Mouse (Mus musculus) CH12.LX (cell line): ENCODE data around the gene Mroh8. TPM values are rescaled to one million over a fixed set of nuclear protein-coding genes. Genes with fewer than 3 reads are reported as not detected.

Experiments
- DNase-seq: peaks from one replicate; pipeline ENCODE4 v3.0.0-alpha.2; 2013; ENCODE audit errors: extremely low read depth
- H3K27ac ChIP-seq: 2 replicates; pipeline ENCODE4 v1.5.1; 2012; ENCODE audit warnings: low read depth, mild to moderate bottlenecking, control low read depth, moderate library complexity; ENCODE audit not compliant: insufficient read depth
- H3K27me3 ChIP-seq: replicated peaks from 2 replicates; pipeline ENCODE3; 2012; ENCODE audit warnings: inconsistent platforms
- H3K36me3 ChIP-seq, 2 experiments: replicated peaks in 1 of 2; 2 replicates each; pipeline versions ENCODE3 to v1.6.1; 2012; ENCODE audit warnings: inconsistent platforms in 1 of 2, low read length in 1 of 2, mild to moderate bottlenecking in 1 of 2, mixed read lengths in 1 of 2, moderate library complexity in 1 of 2; ENCODE audit not compliant: control insufficient read depth in 1 of 2, insufficient read depth in 1 of 2
- H3K4me1 ChIP-seq, 2 experiments: 2 replicates each; pipeline ENCODE4 v1.6.1; 2012; ENCODE audit warnings: inconsistent platforms in 1 of 2, moderate library complexity in 1 of 2; ENCODE audit not compliant: insufficient read depth in 2 of 2, control insufficient read depth in 1 of 2
- H3K4me2 ChIP-seq: 2 replicates; pipeline ENCODE4 v1.6.1; 2012; ENCODE audit warnings: low read depth, mild to moderate bottlenecking, control low read depth; ENCODE audit not compliant: poor library complexity, insufficient read depth, severe bottlenecking
- H3K4me3 ChIP-seq, 3 experiments: fragments of 150-350 bp in 1 of 3; sonication (generic) in 1 of 3; replicated peaks in 1 of 3; 2 replicates each; pipeline versions ENCODE3 to v1.5.1; 2011 to 2012; ENCODE audit warnings: low read depth in 2 of 3, low read length in 2 of 3, mild to moderate bottlenecking in 2 of 3, moderate library complexity in 2 of 3, control low read depth in 1 of 3, improper control_type of control experiment in 1 of 3, inconsistent platforms in 1 of 3, mixed read lengths in 1 of 3; ENCODE audit not compliant: poor library complexity in 1 of 3
- H3K79me2 ChIP-seq: replicated peaks from 2 replicates; pipeline ENCODE4 v1.6.1; 2012; ENCODE audit warnings: mild to moderate bottlenecking, moderate library complexity; ENCODE audit not compliant: control insufficient read depth, poor library complexity, insufficient read depth, severe bottlenecking; ENCODE audit errors: extremely low read depth
- H3K9ac ChIP-seq: 2 replicates; pipeline ENCODE4 v1.6.1; 2012; ENCODE audit warnings: low read depth, mild to moderate bottlenecking, control low read depth, moderate library complexity; ENCODE audit not compliant: insufficient read depth
- H3K9me3 ChIP-seq: replicated peaks from 2 replicates; pipeline ENCODE3; 2012; ENCODE audit warnings: low read length, inconsistent platforms, mixed read lengths
- BHLHE40 ChIP-seq: IDR thresholded peaks from 2 replicates; pipeline ENCODE4 v1.6.1; 2011; ENCODE audit warnings: mild to moderate bottlenecking, low read depth, low read length, improper control_type of control experiment
- CHD2 ChIP-seq: IDR thresholded peaks from 2 replicates; pipeline ENCODE4 v1.6.1; 2011; ENCODE audit warnings: low read length, improper control_type of control experiment
- E2F4 ChIP-seq: IDR thresholded peaks from 2 replicates; pipeline ENCODE4 v1.6.1; 2011; ENCODE audit warnings: low read depth, low read length, improper control_type of control experiment; ENCODE audit not compliant: insufficient replicate concordance
- ETS1 ChIP-seq: conservative IDR thresholded peaks from 2 replicates; pipeline ENCODE4 v1.6.1; 2012; ENCODE audit warnings: low read depth, mild to moderate bottlenecking, inconsistent platforms, low read length, improper control_type of control experiment, moderate library complexity
- IRF4 ChIP-seq: IDR thresholded peaks from 2 replicates; pipeline ENCODE4 v1.6.1; 2014; ENCODE audit warnings: low read depth, mild to moderate bottlenecking, inconsistent platforms, low read length, improper control_type of control experiment
- JUN ChIP-seq: IDR thresholded peaks from 2 replicates; pipeline ENCODE4 v1.6.1; 2011; ENCODE audit warnings: low read depth, mild to moderate bottlenecking, low read length, improper control_type of control experiment, moderate library complexity; ENCODE audit not compliant: insufficient read depth
- JUND ChIP-seq: conservative IDR thresholded peaks from 2 replicates; pipeline ENCODE4 v1.6.1; 2011; ENCODE audit warnings: low read depth, low read length, improper control_type of control experiment
- KAT2A ChIP-seq: IDR thresholded peaks from 2 replicates; pipeline ENCODE4 v1.6.1; 2012; ENCODE audit warnings: low read length, improper control_type of control experiment, inconsistent platforms; ENCODE audit not compliant: insufficient replicate concordance
- MAFK ChIP-seq: IDR thresholded peaks from 2 replicates; pipeline ENCODE4 v1.6.1; 2011; ENCODE audit warnings: low read length, improper control_type of control experiment; ENCODE audit not compliant: insufficient replicate concordance
- NELFE ChIP-seq: IDR thresholded peaks from 2 replicates; pipeline ENCODE4 v1.6.1; 2011; ENCODE audit warnings: low read depth, low read length, improper control_type of control experiment
- POLR2A ChIP-seq: IDR thresholded peaks from 2 replicates; pipeline ENCODE4 v1.6.1; 2011; ENCODE audit warnings: low read depth, mild to moderate bottlenecking, improper control_type of control experiment, low read length
- RAD21 ChIP-seq: IDR thresholded peaks from 2 replicates; pipeline ENCODE4 v1.6.1; 2011; ENCODE audit warnings: low read depth, mild to moderate bottlenecking, low read length, improper control_type of control experiment, moderate library complexity
- RCOR1 ChIP-seq: conservative IDR thresholded peaks from 2 replicates; pipeline ENCODE4 v1.6.1; 2012; ENCODE audit warnings: low read depth, mild to moderate bottlenecking, inconsistent platforms, low read length, improper control_type of control experiment
- SIN3A ChIP-seq: IDR thresholded peaks from 2 replicates; pipeline ENCODE4 v1.6.1; 2012; ENCODE audit warnings: low read length, improper control_type of control experiment, inconsistent platforms
- TBP ChIP-seq: conservative IDR thresholded peaks from 2 replicates; pipeline ENCODE4 v1.6.1; 2011; ENCODE audit warnings: low read depth, low read length, improper control_type of control experiment
- TCF12 ChIP-seq: IDR thresholded peaks from 2 replicates; pipeline ENCODE4 v1.6.1; 2014; ENCODE audit warnings: low read depth, mild to moderate bottlenecking, inconsistent platforms, low read length, improper control_type of control experiment
- USF1 ChIP-seq: IDR thresholded peaks from 2 replicates; pipeline ENCODE4 v1.6.1; 2014; ENCODE audit warnings: low read depth, mild to moderate bottlenecking, inconsistent platforms, low read length, improper control_type of control experiment
- USF2 ChIP-seq: conservative IDR thresholded peaks from 2 replicates; pipeline ENCODE4 v1.6.1; 2011; ENCODE audit warnings: low read depth, low read length, improper control_type of control experiment
- ZKSCAN1 ChIP-seq: IDR thresholded peaks from 2 replicates; pipeline ENCODE4 v1.6.1; 2012; ENCODE audit warnings: low read depth, inconsistent platforms, low read length, improper control_type of control experiment, borderline replicate concordance
- ZMIZ1 ChIP-seq: IDR thresholded peaks from 2 replicates; pipeline ENCODE4 v1.6.1; 2012; ENCODE audit warnings: low read depth, mild to moderate bottlenecking, inconsistent platforms, low read length, improper control_type of control experiment
- ZNF384 ChIP-seq: IDR thresholded peaks from 2 replicates; pipeline ENCODE4 v1.6.1; 2012; ENCODE audit warnings: low read depth, low read length, improper control_type of control experiment, inconsistent platforms
- dilution Hi-C: fragments of 300-500 bp; cut with MboI; formaldehyde crosslinking; loops from 2 replicates; pipeline ENCODE4 v1.14.3; 2020; ENCODE audit warnings: low sequenced_read_pairs; ENCODE audit not compliant: extremely low pct_unique_long_range_greater_than_20kb, extremely low pct_ligation_motif_present
- in situ Hi-C: fragments of 300-500 bp; cut with MboI; formaldehyde crosslinking; loops from 3 replicates; pipeline ENCODE4 v1.14.3; 2019; ENCODE audit warnings: low sequenced_read_pairs, low pct_ligation_motif_present, low pct_unique_long_range_greater_than_20kb, mixed read lengths
- polyA plus RNA-seq: library from polyadenylated mRNA; unstranded; fragments of >175 nt; gene quantifications from 2 replicates; pipeline ENCODE4 v1.2.1, GENCODE M21; 2012; ENCODE audit warnings: low read depth; ENCODE audit not compliant: insufficient read length
- total RNA-seq, 2 experiments: library from RNA; depleted of rRNA; stranded (reverse); fragments of 300-350 nt in 1 of 2; fragments of >200 nt in 1 of 2; gene quantifications; 2 replicates each; pipeline ENCODE4 v1.2.3; 2012 to 2014

The Mroh8 gene
- total and polyA plus RNA-seq, 3 experiments = 0.25 to 0.41 TPM; not detected in 1

GRCm38 (mm10) chr2:157315486-157315885, 36.1 kb upstream of the Mroh8 start:
- Histone ChIP-seq H3K9ac (no peak overlapping the region), H3K27ac (no peak overlapping the region), H3K79me2 (no peaks in the 10 kb centered on the region), H3K27me3 (no peaks in the 10 kb centered on the region), H3K4me1 (no peaks in the 10 kb centered on the region), H3K36me3 (peaks cover 86 to 93% of the 10 kb centered on the region in 2 experiments), H3K4me2 (no peak overlapping the region), H3K9me3 (no peaks in the 10 kb centered on the region), H3K4me3 (no peak overlapping the region)
- dilution Hi-C loops (no loop called here), in situ Hi-C loops (no loop called here)
- TF ChIP-seq BHLHE40 (no peak), KAT2A (no peak), JUN (no peak), POLR2A (no peak), USF2 (no peak), JUND (no peak), RCOR1 (no peak)
- no peak for DNase-seq

GRCm38 (mm10) chr2:157314310-157314709, 35.0 kb upstream of the Mroh8 start:
- Histone ChIP-seq H3K4me3 (no peak overlapping the region), H3K79me2 (no peaks in the 10 kb centered on the region), H3K4me2 (no peak overlapping the region), H3K36me3 (peaks cover 89 to 95% of the 10 kb centered on the region in 2 experiments), H3K27me3 (no peaks in the 10 kb centered on the region), H3K27ac (no peak overlapping the region), H3K4me1 (no peaks in the 10 kb centered on the region), H3K9me3 (no peaks in the 10 kb centered on the region), H3K9ac (no peak overlapping the region)
- in situ Hi-C loops = no loop called here
- TF ChIP-seq MAFK (no peak), CHD2 (no peak), IRF4 (no peak), BHLHE40 (no peak), E2F4 (no peak), TBP (no peak), TCF12 (no peak), SIN3A (no peak), ZNF384 (no peak), ZMIZ1 (no peak)
- dilution Hi-C loops = no loop called here
- DNase-seq = no peak

GRCm38 (mm10) chr2:157313718-157314117, 34.4 kb upstream of the Mroh8 start:
- no peak for TF ChIP-seq ETS1
- no peak for TF ChIP-seq NELFE
- TF ChIP-seq ZNF384 = no peak
- no peak for TF ChIP-seq ZMIZ1
- TF ChIP-seq TCF12 = no peak
- no peak for TF ChIP-seq USF1
- no peak for TF ChIP-seq MAFK
- no peak for TF ChIP-seq RAD21
- TF ChIP-seq CHD2 = no peak
- TF ChIP-seq SIN3A = no peak
- TF ChIP-seq ZKSCAN1 = no peak
- TF ChIP-seq BHLHE40 = no peak
- H3K27ac ChIP-seq = no peak overlapping the region
- in situ Hi-C loops = no loop called here

More at GRCm38 (mm10) chr2:157313718-157314117, 34.4 kb upstream of the Mroh8 start:
- no peaks in the 10 kb centered on the region for H3K9me3 ChIP-seq
- DNase-seq = no peak
- H3K9ac ChIP-seq = no peak overlapping the region
- no peaks in the 10 kb centered on the region for H3K27me3 ChIP-seq
- H3K4me3 ChIP-seq = no peak overlapping the region
- peaks cover 93 to 98% of the 10 kb centered on the region in 2 experiments for H3K36me3 ChIP-seq
- no peaks in the 10 kb centered on the region for H3K79me2 ChIP-seq
- H3K4me1 ChIP-seq = no peaks in the 10 kb centered on the region
- H3K4me2 ChIP-seq = no peak overlapping the region
- dilution Hi-C loops = no loop called here
